Mouse (Mus musculus) MEL (cell line): ENCODE measurements around the gene Krtap5-2. TPM values are rescaled to one million over a fixed set of nuclear protein-coding genes. Genes with fewer than 3 reads are reported as not detected.
"Not testable (repeated sequence)": the region's sequence is repeated elsewhere in the genome, so short reads cannot be mapped to it uniquely, and the experiment has no call there.

Experiments used
- DNase-seq: peaks from one replicate; pipeline ENCODE4 v3.0.0; 2011; ENCODE audit warnings: low read depth, low spot score
- H3K27ac ChIP-seq: 2 replicates; pipeline ENCODE4 v1.5.1; 2012; ENCODE audit warnings: low read depth, mild to moderate bottlenecking, control low read depth, low read length, moderate library complexity; ENCODE audit not compliant: control insufficient read depth
- H3K27me3 ChIP-seq, 2 experiments: fragments of 150-350 bp in 1 of 2; sonication (generic) in 1 of 2; 2 replicates each; pipeline ENCODE4 v1.6.1; 2012; ENCODE audit warnings: low read length in 2 of 2, mild to moderate bottlenecking in 2 of 2, improper control_type of control experiment in 1 of 2, moderate library complexity in 1 of 2; ENCODE audit not compliant: insufficient read depth in 2 of 2, control insufficient read depth in 1 of 2
- H3K36me3 ChIP-seq, 2 experiments: 2 replicates each; pipeline ENCODE4 v1.6.1; 2012 to 2014; ENCODE audit warnings: low read length in 2 of 2, improper control_type of control experiment in 1 of 2, inconsistent platforms in 1 of 2, mild to moderate bottlenecking in 1 of 2; ENCODE audit not compliant: insufficient read depth in 2 of 2, control insufficient read depth in 1 of 2
- H3K4me1 ChIP-seq, 2 experiments: fragments of 150-350 bp in 1 of 2; sonication (generic) in 1 of 2; 2 replicates each; pipeline ENCODE4 v1.6.1; 2012; ENCODE audit warnings: low read length in 2 of 2, improper control_type of control experiment in 1 of 2, mild to moderate bottlenecking in 1 of 2; ENCODE audit not compliant: insufficient read depth in 2 of 2, control insufficient read depth in 1 of 2
- H3K4me3 ChIP-seq, 2 experiments: fragments of 150-350 bp in 1 of 2; sonication (generic) in 1 of 2; 2 replicates each; pipeline ENCODE4 v1.5.1; 2012; ENCODE audit warnings: low read depth in 2 of 2, low read length in 2 of 2, mild to moderate bottlenecking in 2 of 2, moderate library complexity in 2 of 2, control low read depth in 1 of 2, improper control_type of control experiment in 1 of 2; ENCODE audit not compliant: control insufficient read depth in 1 of 2, insufficient read depth in 1 of 2
- H3K79me2 ChIP-seq: 2 replicates; pipeline ENCODE4 v1.6.1; 2012; ENCODE audit warnings: mild to moderate bottlenecking, low read length, moderate library complexity; ENCODE audit not compliant: control insufficient read depth, poor library complexity, insufficient read depth
- H3K9ac ChIP-seq: 2 replicates; pipeline ENCODE4 v1.6.1; 2012; ENCODE audit warnings: low read depth, mild to moderate bottlenecking, control low read depth, low read length, moderate library complexity; ENCODE audit not compliant: control insufficient read depth, poor library complexity, severe bottlenecking
- H3K9me3 ChIP-seq: fragments of 150-350 bp; sonication (generic); replicated peaks from 2 replicates; pipeline ENCODE4 v1.6.1; 2012; ENCODE audit warnings: mild to moderate bottlenecking, low read length, improper control_type of control experiment, moderate library complexity; ENCODE audit not compliant: insufficient read depth
- CHD1 ChIP-seq: IDR thresholded peaks from 2 replicates; pipeline ENCODE4 v1.6.1; 2012; ENCODE audit warnings: low read depth, mild to moderate bottlenecking, inconsistent platforms, low read length, improper control_type of control experiment
- E2F4 ChIP-seq: IDR thresholded peaks from 2 replicates; pipeline ENCODE4 v1.6.1; 2011; ENCODE audit warnings: low read depth, low read length, improper control_type of control experiment, borderline replicate concordance
- ELF1 ChIP-seq: IDR thresholded peaks from 2 replicates; pipeline ENCODE4 v1.6.1; 2014; ENCODE audit warnings: low read depth, mild to moderate bottlenecking, inconsistent platforms, low read length, improper control_type of control experiment, moderate library complexity
- EP300 ChIP-seq, 2 experiments: IDR thresholded peaks; 2 replicates each; pipeline ENCODE4 v1.6.1; 2011; ENCODE audit warnings: improper control_type of control experiment in 2 of 2, low read length in 2 of 2, low read depth in 1 of 2, mild to moderate bottlenecking in 1 of 2
- ETS1 ChIP-seq: IDR thresholded peaks from 2 replicates; pipeline ENCODE4 v1.6.1; 2012; ENCODE audit warnings: low read depth, mild to moderate bottlenecking, inconsistent platforms, low read length, improper control_type of control experiment, moderate library complexity
- HCFC1 ChIP-seq: IDR thresholded peaks from 2 replicates; pipeline ENCODE4 v1.6.1; 2012; ENCODE audit warnings: low read depth, mild to moderate bottlenecking, inconsistent platforms, low read length, improper control_type of control experiment, moderate library complexity
- JUND ChIP-seq: IDR thresholded peaks from 2 replicates; pipeline ENCODE4 v1.6.1; 2011; ENCODE audit warnings: low read depth, mild to moderate bottlenecking, improper control_type of control experiment, low read length
- SMC3 ChIP-seq: IDR thresholded peaks from 2 replicates; pipeline ENCODE4 v1.6.1; 2011; ENCODE audit warnings: low read depth, low read length, improper control_type of control experiment
- TAL1 ChIP-seq: IDR thresholded peaks from 2 replicates; pipeline ENCODE4 v1.6.1; 2012; ENCODE audit warnings: mild to moderate bottlenecking, inconsistent platforms, low read length, moderate library complexity, mixed read lengths
- polyA plus RNA-seq, 2 experiments: library from polyadenylated mRNA; stranded (reverse) in 1 of 2; unstranded in 1 of 2; fragments of >175 nt in 1 of 2; fragments of >200 nt in 1 of 2; gene quantifications; 2 replicates each; pipeline versions ENCODE4 v1.2.1 to v1.2.4; 2012; ENCODE audit warnings: low replicate concordance in 2 of 2, low read depth in 1 of 2; ENCODE audit not compliant: insufficient read length in 2 of 2, insufficient read depth in 1 of 2, missing spikeins in 1 of 2
- total RNA-seq: library from RNA; depleted of rRNA; stranded (reverse); fragments of 300-350 nt; gene quantifications from 2 replicates; pipeline ENCODE4 v1.2.3, GENCODE M21; 2012; rRNA removed

Gene Krtap5-2
- total RNA-seq (not detected in 2 replicates), polyA plus RNA-seq (not detected)

DNA sequence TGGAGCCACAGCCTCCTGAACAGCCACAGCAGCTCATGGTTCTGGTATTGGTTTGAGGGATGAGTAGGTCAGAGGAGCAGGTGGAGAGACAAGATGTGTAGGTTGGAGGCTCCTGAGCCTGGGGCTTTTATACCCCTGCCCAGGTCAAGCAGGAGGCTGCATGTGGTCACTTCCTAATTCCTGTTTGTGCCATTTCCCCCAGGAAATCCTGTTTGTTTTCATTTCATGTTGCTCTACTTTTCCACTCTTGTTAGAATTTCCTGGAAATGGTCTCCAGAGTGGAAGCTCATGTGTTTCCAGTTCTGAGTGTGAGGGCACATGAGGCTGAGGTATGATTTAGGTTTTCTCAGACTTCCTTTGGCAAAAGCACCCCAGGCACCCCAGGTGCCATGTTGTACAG, at the start of gene Krtap5-2:
TSS of gene Krtap5-2 (minus strand) at position 101 of the 400 bp plus-strand sequence.
- DNase-seq, H3K4me3 ChIP-seq, H3K4me1 ChIP-seq, H3K36me3 ChIP-seq, H3K27ac ChIP-seq, H3K79me2 ChIP-seq, H3K9me3 ChIP-seq, H3K9ac ChIP-seq, H3K27me3 ChIP-seq: not testable (repeated sequence)

DNA sequence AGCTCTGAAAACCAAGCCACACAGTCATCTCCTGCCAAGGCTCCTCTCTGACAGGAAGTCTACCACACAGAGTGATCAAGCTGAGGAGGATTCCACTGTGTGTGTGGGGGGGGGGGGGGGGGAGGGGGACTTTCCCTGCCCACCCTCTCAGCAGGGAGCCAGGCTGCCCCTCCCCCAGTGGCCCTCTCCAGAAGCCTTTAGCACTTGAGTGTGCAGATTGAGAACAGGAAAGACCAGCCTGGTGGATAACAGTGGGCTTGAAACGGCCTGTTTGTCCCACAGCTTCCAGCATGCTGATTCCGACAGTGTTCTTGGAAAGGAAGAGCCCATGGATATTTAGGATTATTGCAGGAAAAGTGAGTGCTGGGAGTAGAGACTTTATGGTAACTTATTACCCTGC, 48.7 kb upstream of the Krtap5-2 start:
- TF ChIP-seq SMC3 (no peak), EP300 (IDR thresholded peaks at IDR 0.05; ENCODE audit: low read depth in 1 of 2, low read length in 2 of 2) (no peak), JUND (no peak), HCFC1 (no peak)
- H3K4me1 ChIP-seq = no peaks in the 10 kb centered on the region
- no peak overlapping the region for H3K27ac ChIP-seq
- H3K9me3 ChIP-seq = no peaks in the 10 kb centered on the region
- peaks cover 0 to 2% of the 10 kb centered on the region in 2 experiments; a peak in 2 of 4 replicates for H3K27me3 ChIP-seq
- H3K9ac ChIP-seq = no peak overlapping the region
- no peaks in the 10 kb centered on the region for H3K36me3 ChIP-seq
- no peaks in the 10 kb centered on the region for H3K79me2 ChIP-seq
- H3K4me3 ChIP-seq = no peak overlapping the region
- no peak for DNase-seq

DNA sequence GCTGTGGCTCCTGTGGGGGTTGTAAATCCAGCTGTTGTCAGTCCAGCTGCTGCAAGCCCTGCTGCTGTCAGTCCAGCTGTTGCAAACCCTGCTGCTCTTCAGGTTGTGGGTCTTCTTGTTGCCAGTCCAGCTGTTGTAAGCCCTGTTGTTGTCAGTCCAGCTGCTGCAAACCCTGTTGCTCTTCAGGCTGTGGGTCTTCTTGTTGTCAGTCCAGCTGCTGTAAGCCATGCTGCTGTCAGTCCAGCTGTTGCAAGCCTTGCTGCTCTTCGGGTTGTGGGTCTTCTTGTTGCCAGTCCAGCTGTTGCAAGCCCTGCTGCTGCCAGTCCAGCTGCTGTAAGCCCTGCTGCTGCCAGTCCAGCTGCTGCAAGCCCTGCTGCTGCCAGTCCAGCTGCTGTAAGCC, 36.3 kb upstream of the Krtap5-2 start:
- H3K36me3 ChIP-seq, H3K9ac ChIP-seq, H3K9me3 ChIP-seq, H3K27ac ChIP-seq, H3K27me3 ChIP-seq, H3K4me3 ChIP-seq, H3K4me1 ChIP-seq, H3K79me2 ChIP-seq, DNase-seq: not testable (repeated sequence)

DNA sequence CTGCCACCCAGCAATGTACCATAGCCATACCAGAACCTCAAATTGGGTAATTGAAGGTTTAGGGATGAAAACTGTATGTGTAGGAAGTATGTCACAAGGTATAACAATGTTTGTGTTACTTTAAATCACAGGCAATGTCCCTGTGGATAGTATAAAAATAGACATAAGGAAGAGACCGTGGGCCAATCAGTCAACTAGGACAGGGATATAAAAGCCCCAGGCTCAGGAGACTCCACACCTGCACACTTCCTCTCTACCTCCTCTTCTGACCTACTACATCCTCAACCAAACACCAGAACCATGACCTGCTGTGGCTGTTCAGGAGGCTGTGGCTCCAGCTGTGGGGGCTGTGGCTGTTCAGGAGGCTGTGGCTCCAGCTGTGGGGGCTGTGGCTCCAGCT, 35.8 kb upstream of the Krtap5-2 start, which contains the start of gene Gm7579:
TSS of gene Gm7579 (plus strand) at position 301 of the 400 bp plus-strand sequence.
- no peaks in the 10 kb centered on the region for H3K79me2 ChIP-seq
- peaks cover 8 to 9% of the 10 kb centered on the region in 2 experiments for H3K27me3 ChIP-seq
- H3K4me3 ChIP-seq = no peak within 1 kb of the TSS
- no peak within 1 kb of the TSS for H3K27ac ChIP-seq
- TF ChIP-seq ELF1 (no peak), E2F4 (no peak), CHD1 (no peak), TAL1 (no peak), ETS1 (no peak)
- no peaks in the 10 kb centered on the region for H3K4me1 ChIP-seq
- no peaks in the 10 kb centered on the region for H3K36me3 ChIP-seq
- no peak for DNase-seq
- H3K9ac ChIP-seq = no peak within 1 kb of the TSS
- H3K9me3 ChIP-seq = no peaks in the 10 kb centered on the region

DNA sequence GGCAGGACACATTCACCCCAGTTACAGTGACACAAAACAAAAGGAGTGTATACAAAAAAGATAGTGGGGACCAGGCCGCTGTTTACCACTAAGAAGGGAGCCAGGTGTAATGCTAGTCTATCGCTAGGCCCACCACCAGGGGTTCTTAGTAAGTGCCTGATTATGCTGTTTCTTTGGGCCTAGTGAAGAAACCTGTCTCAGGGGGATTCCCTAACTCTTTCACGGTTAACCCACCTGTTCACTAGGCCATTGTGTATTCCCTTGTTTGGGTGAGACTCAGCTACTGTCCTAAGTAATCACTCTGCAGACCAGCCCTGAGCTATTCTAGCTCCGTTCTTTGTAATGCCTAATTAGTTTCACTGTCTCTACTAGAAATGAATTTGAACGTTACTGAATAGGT, 31.1 kb upstream of the Krtap5-2 start:
- not testable (repeated sequence) for H3K79me2 ChIP-seq, DNase-seq, H3K4me3 ChIP-seq, H3K4me1 ChIP-seq, H3K27ac ChIP-seq, H3K9me3 ChIP-seq, H3K27me3 ChIP-seq, H3K9ac ChIP-seq, H3K36me3 ChIP-seq
